Mouse (Mus musculus) lung, adult 2 months (tissue): Measurements from ENCODE around the gene Inpp5a.

Source experiments
- CTCF ChIP-seq: fragments of 200-500 bp; IDR thresholded peaks from 2 replicates; pipeline ENCODE4 v1.5.1; 2011; ENCODE audit warnings: mild to moderate bottlenecking, low read length, control low read depth; ENCODE audit not compliant: insufficient read depth
- POLR2A ChIP-seq: fragments of 200-500 bp; IDR thresholded peaks from 2 replicates; pipeline ENCODE4 v1.6.1; 2011; ENCODE audit warnings: low read depth, mild to moderate bottlenecking, control low read depth, low read length, borderline replicate concordance; ENCODE audit errors: extremely low read depth

- no peak for TF ChIP-seq POLR2A
- TF ChIP-seq CTCF: no peak
Observed at GRCm38 (mm10) chr7:139357043-139357442, 31.9 kb upstream of the Inpp5a start.
